Mouse (Mus musculus): ENCODE data around the gene Gm16253. TPM values are rescaled to one million over a fixed set of nuclear protein-coding genes. Genes with fewer than 3 reads are reported as not detected.

The Gm16253 gene
- polyA plus RNA-seq, 1 experiment from 2014 or later: 1.3 TPM

- peaks cover 20% of the 10 kb centered on the region for H3K36me3 ChIP-seq
- no peaks in the 10 kb centered on the region for H3K9me3 ChIP-seq
- ATAC-seq (ENCODE audit: borderline replicate concordance, extremely low read depth, low FRiP score, low TSS enrichment): no peak
- H3K4me3 ChIP-seq: peak overlapping the region; percentile 70
- peaks cover 69% of the 10 kb centered on the region for H3K4me1 ChIP-seq
- H3K9ac ChIP-seq: peak overlapping the region; percentile 80
- under 1% methylated on average over 17 of the region's 17 CpGs for WGBS
- no peaks in the 10 kb centered on the region for H3K27me3 ChIP-seq
- peak overlapping the region; percentile 86 for H3K27ac ChIP-seq
- H3K4me2 ChIP-seq: peak overlapping the region; percentile 76
These were observed 18.6 kb upstream of the Gm16253 start for GRCm38 (mm10) chr3:96558159-96558558.

DNA sequence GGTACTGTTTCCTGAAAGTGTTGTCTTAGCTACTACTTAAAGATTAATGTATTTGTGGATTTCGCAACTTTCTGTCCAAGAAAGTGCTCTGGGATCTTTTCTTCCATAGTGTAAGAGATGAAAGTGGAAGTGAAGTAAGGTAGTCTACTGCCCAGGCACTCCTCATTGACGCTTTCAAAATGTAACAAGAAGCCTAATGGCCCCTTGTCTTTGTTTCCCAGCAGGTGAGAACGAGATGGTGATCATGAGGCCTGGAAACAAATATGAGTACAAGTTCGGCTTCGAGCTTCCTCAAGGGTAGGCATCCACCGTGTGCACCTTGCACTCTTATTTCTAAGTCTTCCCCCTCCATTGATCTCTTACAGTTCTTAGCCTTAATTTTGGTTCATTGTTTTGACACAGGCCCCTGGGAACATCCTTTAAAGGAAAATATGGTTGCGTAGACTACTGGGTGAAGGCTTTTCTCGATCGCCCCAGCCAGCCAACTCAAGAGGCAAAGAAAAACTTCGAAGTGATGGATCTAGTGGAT lies 18.1 kb upstream of the Gm16253 start:
- no peaks in the 10 kb centered on the region for H3K27me3 ChIP-seq
- peaks cover 20% of the 10 kb centered on the region for H3K36me3 ChIP-seq
- ATAC-seq (ENCODE audit: borderline replicate concordance, extremely low read depth, low FRiP score, low TSS enrichment): no peak
- peaks cover 75% of the 10 kb centered on the region for H3K4me1 ChIP-seq
- H3K4me3 ChIP-seq: peak overlapping the region; percentile 70
- H3K9me3 ChIP-seq: no peaks in the 10 kb centered on the region
- H3K9ac ChIP-seq: peak overlapping the region; percentile 80
- peak overlapping the region; percentile 86 for H3K27ac ChIP-seq
- peak overlapping the region; percentile 76 for H3K4me2 ChIP-seq
- 16% methylated on average over 10 of the region's 10 CpGs for WGBS

- Histone ChIP-seq H3K27ac (peak overlapping the region; percentile 93), H3K9me3 (no peaks in the 10 kb centered on the region), H3K9ac (peak overlapping the region; percentile 80), H3K36me3 (peaks cover 20% of the 10 kb centered on the region), H3K4me3 (peak overlapping the region; percentile 70), H3K27me3 (no peaks in the 10 kb centered on the region), H3K4me1 (peaks cover 76% of the 10 kb centered on the region), H3K4me2 (peak overlapping the region; percentile 76)
- ATAC-seq (ENCODE audit: borderline replicate concordance, extremely low read depth, low FRiP score, low TSS enrichment): no peak
- 60% methylated on average over 12 of the region's 12 CpGs for WGBS
These were observed 17.3 kb upstream of the Gm16253 start for GRCm38 (mm10) chr3:96559398-96559910.

DNA sequence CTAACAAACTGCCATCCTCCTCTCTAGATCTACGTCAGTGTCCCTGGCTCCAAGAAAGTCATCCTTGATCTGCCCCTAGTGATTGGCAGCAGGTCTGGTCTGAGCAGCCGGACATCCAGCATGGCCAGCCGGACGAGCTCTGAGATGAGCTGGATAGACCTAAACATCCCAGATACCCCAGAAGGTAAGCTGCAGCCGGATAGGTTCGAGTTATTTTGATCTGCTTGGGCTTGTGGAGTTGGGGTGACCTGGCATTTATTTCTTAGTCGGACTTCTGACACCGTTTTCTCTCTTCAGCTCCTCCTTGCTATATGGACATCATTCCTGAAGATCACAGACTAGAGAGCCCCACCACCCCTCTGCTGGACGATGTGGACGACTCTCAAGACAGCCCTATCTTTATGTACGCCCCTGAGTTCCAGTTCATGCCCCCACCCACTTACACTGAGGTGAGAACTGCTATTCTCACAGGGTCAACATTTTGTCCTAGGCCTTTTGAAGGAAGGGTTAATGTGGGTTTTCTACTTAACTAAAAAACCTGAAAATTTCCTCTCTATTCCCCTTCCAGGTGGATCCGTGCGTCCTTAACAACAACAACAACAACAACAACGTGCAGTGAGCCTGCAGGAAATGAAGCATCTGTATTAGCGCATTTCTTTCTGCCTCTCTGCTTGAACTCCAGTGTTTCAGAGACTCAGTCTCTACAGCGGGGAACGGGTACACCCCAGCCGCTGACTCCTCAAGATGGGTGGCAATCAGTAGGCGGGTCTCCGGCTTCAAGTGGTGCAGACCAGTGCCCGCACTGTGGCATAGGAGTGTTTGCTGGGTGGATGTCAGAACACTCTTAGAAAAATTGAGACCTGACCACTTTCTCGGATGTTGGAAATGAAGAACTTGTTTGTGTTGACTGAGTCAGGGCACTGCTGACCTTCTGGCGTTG lies 16.6 kb upstream of the Gm16253 start:
- Histone ChIP-seq H3K4me1 (peaks cover 76% of the 10 kb centered on the region), H3K9me3 (no peaks in the 10 kb centered on the region), H3K4me2 (peak overlapping the region; percentile 76), H3K4me3 (peak overlapping the region; percentile 70), H3K9ac (peak overlapping the region; percentile 80), H3K36me3 (peaks cover 20% of the 10 kb centered on the region), H3K27me3 (no peaks in the 10 kb centered on the region), H3K27ac (peak overlapping the region; percentile 93)
- ATAC-seq (ENCODE audit: borderline replicate concordance, extremely low read depth, low FRiP score, low TSS enrichment): no peak
- WGBS: 71% methylated on average over 23 of the region's 23 CpGs

DNA sequence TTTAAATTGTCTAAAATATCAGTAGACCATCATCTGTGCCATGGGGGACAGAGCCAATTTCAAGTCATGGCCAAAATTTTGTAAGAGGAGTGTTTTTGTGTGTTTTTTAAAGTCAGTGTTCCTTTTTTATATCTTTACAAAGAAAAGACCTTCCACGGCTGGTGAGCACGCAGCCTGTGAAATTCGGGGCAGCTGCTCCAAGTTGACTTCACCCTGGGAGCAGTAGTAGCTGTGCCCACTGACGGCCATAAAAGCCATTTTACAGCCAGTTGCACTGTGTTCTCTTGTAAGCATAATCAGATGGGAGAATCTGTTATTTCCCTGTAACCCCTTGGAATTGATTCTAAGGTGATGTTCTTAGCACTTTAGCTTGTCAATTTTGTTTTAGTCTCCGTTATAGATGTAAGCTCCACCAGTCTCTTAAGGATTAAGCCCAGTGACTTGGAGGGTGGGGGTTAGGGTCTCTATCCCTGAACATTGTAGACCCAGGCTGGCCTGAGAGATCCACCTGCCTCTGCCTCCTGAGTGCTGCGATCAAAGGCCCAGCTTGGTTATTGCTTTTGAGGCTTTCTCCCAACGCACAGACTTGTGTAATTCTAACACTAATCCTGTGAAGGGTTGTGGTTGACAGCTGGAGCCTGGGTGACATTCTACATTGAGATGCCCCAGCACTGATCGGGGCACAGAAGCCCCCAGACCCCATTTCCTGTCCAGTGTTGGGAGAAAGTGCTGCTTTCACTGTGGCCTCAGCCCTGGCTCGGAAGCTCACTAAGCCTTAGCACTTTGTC lies 15.7 kb upstream of the Gm16253 start:
- ATAC-seq (ENCODE audit: borderline replicate concordance, extremely low read depth, low FRiP score, low TSS enrichment): no peak
- 76% methylated on average over 9 of the region's 9 CpGs for WGBS
- Histone ChIP-seq H3K36me3 (peaks cover 20% of the 10 kb centered on the region), H3K4me2 (peak overlapping the region; percentile 76), H3K4me3 (peak overlapping the region; percentile 70), H3K27me3 (no peaks in the 10 kb centered on the region), H3K9ac (peak overlapping the region; percentile 80; the same call in 1 of the 2 replicates), H3K27ac (peak overlapping the region; percentile 93), H3K9me3 (no peaks in the 10 kb centered on the region), H3K4me1 (peaks cover 67% of the 10 kb centered on the region)

DNA sequence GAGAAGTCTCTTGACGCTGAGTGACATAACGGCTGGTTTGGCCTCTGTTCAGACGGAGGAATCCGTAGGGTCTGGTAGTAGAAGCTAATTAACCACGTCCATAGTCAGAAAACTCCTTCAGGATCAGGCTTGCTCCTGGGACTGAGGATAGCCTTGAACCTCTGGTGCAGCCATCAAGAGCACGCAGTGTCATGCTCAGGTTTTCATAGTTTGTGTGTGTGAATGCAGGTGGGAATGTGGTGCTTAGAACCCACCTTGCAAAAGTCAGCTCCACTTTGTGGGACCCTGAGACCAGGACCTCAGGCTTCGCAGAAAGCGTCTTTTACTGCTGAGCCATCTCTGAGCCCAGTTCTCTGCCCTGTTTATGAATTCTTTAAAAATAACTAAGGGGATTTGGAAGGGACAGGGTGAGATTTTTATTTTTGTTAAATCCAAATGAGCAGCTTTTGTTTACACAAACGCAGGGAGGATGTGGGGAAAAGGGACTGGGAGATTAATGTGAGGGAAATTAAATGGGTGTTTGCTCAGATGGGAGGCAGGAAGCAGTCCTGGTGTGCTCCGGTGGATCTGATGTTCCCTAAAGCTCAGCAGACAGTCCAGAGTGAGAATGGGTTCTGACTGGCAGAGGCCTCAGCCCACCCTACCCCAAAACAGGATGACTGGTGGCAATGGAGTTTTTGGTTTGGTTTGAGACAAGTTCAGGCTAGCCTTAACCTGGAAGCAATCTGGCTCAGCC lies 14.7 kb upstream of the Gm16253 start:
- Histone ChIP-seq H3K36me3 (peaks cover 20% of the 10 kb centered on the region), H3K4me2 (peak overlapping the region; percentile 76), H3K27ac (peak overlapping the region; percentile 93), H3K27me3 (no peaks in the 10 kb centered on the region), H3K9ac (no peak overlapping the region), H3K4me3 (peak overlapping the region; percentile 12; the same call in 1 of the 2 replicates), H3K9me3 (no peaks in the 10 kb centered on the region), H3K4me1 (peaks cover 58% of the 10 kb centered on the region)
- ATAC-seq (ENCODE audit: borderline replicate concordance, extremely low read depth, low FRiP score, low TSS enrichment): no peak
- WGBS: 37% methylated on average over 10 of the region's 10 CpGs

GRCm38 (mm10) chr3:96563267-96563666 lies 13.5 kb upstream of the Gm16253 start:
- Histone ChIP-seq H3K36me3 (peaks cover 20% of the 10 kb centered on the region), H3K9ac (no peak overlapping the region)

GRCm38 (mm10) chr3:96563911-96564632 lies 12.7 kb upstream of the Gm16253 start:
- Histone ChIP-seq H3K9ac (no peak overlapping the region), H3K27me3 (no peaks in the 10 kb centered on the region), H3K4me3 (no peak overlapping the region), H3K4me1 (peaks cover 61% of the 10 kb centered on the region), H3K36me3 (peaks cover 20% of the 10 kb centered on the region), H3K9me3 (no peaks in the 10 kb centered on the region), H3K27ac (peak overlapping the region; percentile 93), H3K4me2 (peak overlapping the region; percentile 25)
- 35% methylated on average over 10 of the region's 10 CpGs for WGBS
- ATAC-seq (ENCODE audit: borderline replicate concordance, extremely low read depth, low FRiP score, low TSS enrichment): peak; percentile 61

More at GRCm38 (mm10) chr3:96563267-96563666, 13.5 kb upstream of the Gm16253 start:
- no peak for ATAC-seq (ENCODE audit: borderline replicate concordance, extremely low read depth, low FRiP score, low TSS enrichment)
- Histone ChIP-seq H3K4me3 (no peak overlapping the region), H3K4me2 (no peak overlapping the region), H3K4me1 (peaks cover 62% of the 10 kb centered on the region), H3K27me3 (no peaks in the 10 kb centered on the region), H3K9me3 (no peaks in the 10 kb centered on the region), H3K27ac (peak overlapping the region; percentile 93)
- 89% methylated on average over 8 of the region's 8 CpGs for WGBS

- Histone ChIP-seq H3K27me3 (no peaks in the 10 kb centered on the region), H3K36me3 (peaks cover 18% of the 10 kb centered on the region), H3K4me3 (no peak overlapping the region), H3K9ac (no peak overlapping the region), H3K27ac (peak overlapping the region; percentile 93), H3K4me1 (peaks cover 55% of the 10 kb centered on the region), H3K9me3 (no peaks in the 10 kb centered on the region), H3K4me2 (peak overlapping the region; percentile 25; the same call in 1 of the 2 replicates)
- 31% methylated on average over 7 of the region's 7 CpGs for WGBS
- peak; percentile 28; the same call in 1 of the 2 replicates for ATAC-seq (ENCODE audit: borderline replicate concordance, extremely low read depth, low FRiP score, low TSS enrichment)
These were observed 12.2 kb upstream of the Gm16253 start for GRCm38 (mm10) chr3:96564633-96565032.

GRCm38 (mm10) chr3:96565105-96565504 lies 11.7 kb upstream of the Gm16253 start:
- Histone ChIP-seq H3K4me1 (peaks cover 53% of the 10 kb centered on the region), H3K4me3 (no peak overlapping the region), H3K27me3 (no peaks in the 10 kb centered on the region), H3K9ac (no peak overlapping the region), H3K27ac (peak overlapping the region; percentile 93), H3K9me3 (no peaks in the 10 kb centered on the region), H3K4me2 (no peak overlapping the region), H3K36me3 (peaks cover 14% of the 10 kb centered on the region)
- ATAC-seq (ENCODE audit: borderline replicate concordance, extremely low read depth, low FRiP score, low TSS enrichment): no peak
- 70% methylated on average over 3 of the region's 3 CpGs for WGBS
